Mouse (Mus musculus): ENCODE results near the gene CK137956.

DNA sequence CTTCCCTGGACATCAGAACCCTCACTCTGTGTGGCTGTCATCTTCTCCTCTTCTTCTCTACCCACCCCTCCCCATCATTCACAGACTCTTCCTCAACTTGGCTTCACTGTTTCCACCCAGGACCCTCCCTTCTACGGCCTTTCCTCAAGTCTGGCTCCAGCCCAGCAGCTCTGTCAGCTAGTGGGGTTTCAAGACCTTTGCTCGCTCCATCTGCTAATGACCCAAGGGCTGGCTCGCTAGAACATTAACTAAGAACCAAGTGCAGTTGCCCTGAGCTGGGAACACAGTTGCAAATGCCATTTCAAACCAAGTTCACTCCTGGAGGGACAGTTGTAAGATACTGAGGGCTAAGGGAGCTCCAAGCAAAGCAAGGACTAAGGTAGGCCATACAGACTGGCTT lies 28.5 kb upstream of the CK137956 start:
- TF ChIP-seq CTCF (IDR thresholded peaks at IDR 0.05; ENCODE audit: low read depth, low read length) (no peak), POLR2A (IDR thresholded peaks at IDR 0.05; ENCODE audit: borderline replicate concordance, low read depth, low read length) (no peak)

Measured in bone marrow macrophage, adult 2 months (primary cell).